Mouse (Mus musculus) liver, postnatal 0 days (tissue): ENCODE measurements around the gene Tceanc.

Experiments
- CTCF ChIP-seq: sonication (generic); IDR thresholded peaks from 2 replicates; pipeline ENCODE4 v1.5.1; 2016; ENCODE audit warnings: antibody characterized with exemption, low read depth
- EP300 ChIP-seq: IDR thresholded peaks from 2 replicates; pipeline ENCODE4 v1.6.1; 2016; ENCODE audit warnings: antibody characterized with exemption, low read depth, mild to moderate bottlenecking

DNA sequence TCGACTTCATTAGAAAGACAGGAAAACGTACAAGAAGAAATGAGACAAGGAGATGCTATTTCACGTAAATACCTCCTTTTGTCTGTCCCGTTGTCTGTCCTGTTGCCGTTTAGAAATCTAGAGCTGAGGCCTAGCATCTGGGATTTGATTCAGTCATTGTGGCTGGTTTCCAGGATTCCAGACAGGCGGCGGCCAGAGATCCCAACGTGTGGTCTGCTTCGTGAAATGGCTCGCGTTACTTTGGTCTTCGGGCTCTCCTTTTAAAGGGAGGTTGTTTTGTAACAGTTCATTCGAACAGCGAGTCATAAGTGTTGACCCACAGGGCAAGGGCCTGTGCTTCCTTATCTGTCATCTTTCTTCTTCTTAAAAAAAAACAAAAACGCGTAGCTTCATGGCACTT is at the start of gene Tceanc:
- no peak for TF ChIP-seq CTCF
- TF ChIP-seq EP300 = no peak
